Mouse (Mus musculus) neutrophil, adult 5-6 weeks (primary cell): ENCODE data around the gene Mgam. TPM values are rescaled to one million over a fixed set of nuclear protein-coding genes. Genes with fewer than 3 reads are reported as not detected.
"Not testable (repeated sequence)": the region's sequence is repeated elsewhere in the genome, so short reads cannot be mapped to it uniquely, and the experiment has no call there.

Experiments
- ATAC-seq: fragments of 151-379, 151-347 bp; 2 replicates; pipeline ENCODE4 v1.8.0; 2017; ENCODE audit warnings: mild to moderate bottlenecking, moderate TSS enrichment; ENCODE audit not compliant: insufficient number of reproducible peaks, poor library complexity, low FRiP score, severe bottlenecking; ENCODE audit errors: extremely low read depth
- total RNA-seq: library from RNA; stranded (forward); fragments of 200-1000 nt; gene quantifications from 2 replicates; pipeline ENCODE4 v1.2.3, GENCODE M21; 2017

Gene Mgam
- total RNA-seq: 73.4 and 107 TPM in 2 replicates

GRCm38 (mm10) chr6:40628406-40629000 lies at the start of gene Mgam:
TSS of gene Mgam (plus strand) at chr6:40628831.
- ATAC-seq: peak; percentile 44; the same call in 1 of the 2 replicates

- ATAC-seq: peak; percentile 58
These were observed 44.3 kb upstream of the Mgam start for GRCm38 (mm10) chr6:40584336-40584735.

GRCm38 (mm10) chr6:40585645-40586044 lies 43.0 kb upstream of the Mgam start, which contains the start of gene Clec5a:
TSS of gene Clec5a (minus strand) at chr6:40585821.
- ATAC-seq: peak; percentile 41; the same call in 1 of the 2 replicates

- ATAC-seq: no peak
These were observed 40.3 kb upstream of the Mgam start for GRCm38 (mm10) chr6:40588346-40588745.

- peak; percentile 95 for ATAC-seq
These were observed 33.7 kb upstream of the Mgam start for GRCm38 (mm10) chr6:40594804-40595550.

GRCm38 (mm10) chr6:40598546-40598945 lies 30.1 kb upstream of the Mgam start:
- not testable (repeated sequence) for ATAC-seq

GRCm38 (mm10) chr6:40607431-40607830 lies 21.2 kb upstream of the Mgam start:
- no peak for ATAC-seq

GRCm38 (mm10) chr6:40610244-40610643 lies 18.4 kb upstream of the Mgam start:
- no peak for ATAC-seq

GRCm38 (mm10) chr6:40613260-40613852 lies 15.3 kb upstream of the Mgam start, which contains the start of gene Tas2r138:
TSS of gene Tas2r138 (minus strand) at chr6:40613310.
- no peak for ATAC-seq

GRCm38 (mm10) chr6:40617965-40618364 lies 10.7 kb upstream of the Mgam start:
- ATAC-seq: 0 out of 2 replicates have a peak, but pooled peaks have one; percentile 44

- no peak for ATAC-seq
These were observed 2.5 kb upstream of the Mgam start for GRCm38 (mm10) chr6:40626111-40626510.

GRCm38 (mm10) chr6:40634640-40635071 lies 6.0 kb downstream of the Mgam start:
- no peak for ATAC-seq

GRCm38 (mm10) chr6:40635559-40635958 lies 6.9 kb downstream of the Mgam start:
- no peak for ATAC-seq

- ATAC-seq: no peak
These were observed 9.1 kb downstream of the Mgam start for GRCm38 (mm10) chr6:40637755-40638154.

- ATAC-seq: no peak
These were observed 12.3 kb downstream of the Mgam start for GRCm38 (mm10) chr6:40640710-40641538.

- ATAC-seq: no peak
These were observed 17.1 kb downstream of the Mgam start for GRCm38 (mm10) chr6:40645701-40646100.

GRCm38 (mm10) chr6:40650953-40651352 lies 22.3 kb downstream of the Mgam start:
- no peak for ATAC-seq

- no peak for ATAC-seq
These were observed 32.3 kb downstream of the Mgam start for GRCm38 (mm10) chr6:40660930-40661329.

GRCm38 (mm10) chr6:40689180-40689579 lies 60.5 kb downstream of the Mgam start:
- peak; percentile 39; the same call in 1 of the 2 replicates for ATAC-seq
